Mouse (Mus musculus): ENCODE results near the gene Ncapd2.

- TF ChIP-seq HCFC1 (IDR thresholded peaks at IDR 0.05; ENCODE audit: borderline replicate concordance, insufficient read depth, low read length): no peak
- TF ChIP-seq MAFK (IDR thresholded peaks at IDR 0.05; ENCODE audit: insufficient read depth, low read depth, low read length): no peak
- no peak for TF ChIP-seq ZNF384 (IDR thresholded peaks at IDR 0.05; ENCODE audit: low read depth, low read length)
- no peak for TF ChIP-seq ZC3H11A (IDR thresholded peaks at IDR 0.05; ENCODE audit: borderline replicate concordance, low read depth, low read length)
- TF ChIP-seq CHD2 (IDR thresholded peaks at IDR 0.05; ENCODE audit: low read depth, low read length): no peak
These were observed 1.9 kb upstream of the Ncapd2 start for GRCm38 (mm10) chr6:125193390-125193789.

All from ES-E14 (cell line).